In genomic region chr1:23256630-23257001, GRCm38 (mm10) we compare ENCODE assay signal across 8 mouse cellular contexts.
DNase-seq lines count a peak whose midpoint lies in the region; ATAC-seq lines count a peak whose summit lies in the region.

No protein-coding gene starts in this region.

- peak; percentile 83 to 85 for DNase-seq in adrenal gland, adult 18-20 months (ENCODE audit: low spot score in 2 of 2)
- DNase-seq in embryo, embryonic 10 days (ENCODE audit: low spot score): peak; percentile 83
- DNase-seq in gastrocnemius, postnatal 10 days: peak; percentile 77
- peak; percentile 68 to 77 for DNase-seq in left cerebral cortex, postnatal 14 days (ENCODE audit: low spot score in 2 of 2)
- DNase-seq in mesoderm, embryonic 11.5 days (ENCODE audit: low read depth, low spot score): peak; percentile 78
- DNase-seq in skeletal muscle tissue, adult 2 months (ENCODE audit: low read depth, low spot score): peak; percentile 80

- intact Hi-C loops in left cerebral cortex, postnatal 14 days (cut with DNase I): loop anchor here (5.0 kb wide), 1 partner anchor 126 kb away; no protein-coding TSS in a partner anchor

- peak; percentile 25 for ATAC-seq in inflammation-experienced regulatory T-cells, adult 6 months
- ATAC-seq in activated CD4-positive, CD25-positive, alpha-beta regulatory T cell, adult 4 months: no peak
